Mouse (Mus musculus): ENCODE results near the gene Mapkapk3. TPM values are rescaled to one million over a fixed set of nuclear protein-coding genes. Genes with fewer than 3 reads are reported as not detected.
"Not testable (repeated sequence)": the region's sequence is repeated elsewhere in the genome, so short reads cannot be mapped to it uniquely, and the experiment has no call there.

The Mapkapk3 gene
- total RNA-seq, 2 experiments from 2014 or later = 28.2 to 31.2 TPM

- intact Hi-C loops (cut with DNase I) = loop anchor here (1.0 kb wide), 1 partner anchor 15 kb away; no protein-coding TSS in a partner anchor
- no peak for DNase-seq
Observed at GRCm38 (mm10) chr9:107308346-107309000, 18.8 kb upstream of the Mapkapk3 start.

- intact Hi-C loops (cut with DNase I) = loop anchor here (1.0 kb wide), 1 partner anchor 15 kb away; no protein-coding TSS in a partner anchor
- DNase-seq = peak; percentile 70 to 87
Observed at GRCm38 (mm10) chr9:107307886-107308285, 18.2 kb upstream of the Mapkapk3 start.

GRCm38 (mm10) chr9:107307099-107307872 is 17.6 kb upstream of the Mapkapk3 start:
- no peak for DNase-seq

GRCm38 (mm10) chr9:107306673-107307072 is 17.0 kb upstream of the Mapkapk3 start:
- DNase-seq; intact Hi-C loops (cut with DNase I): not testable (repeated sequence)

More at GRCm38 (mm10) chr9:107307099-107307872, 17.6 kb upstream of the Mapkapk3 start:
- intact Hi-C loops (cut with DNase I) = no loop called here

GRCm38 (mm10) chr9:107305601-107306542 is 16.2 kb upstream of the Mapkapk3 start:
- intact Hi-C loops (cut with DNase I) = no loop called here
- DNase-seq = no peak

- intact Hi-C loops (cut with DNase I) = no loop called here
- no peak for DNase-seq
Observed at GRCm38 (mm10) chr9:107305012-107305411, 15.3 kb upstream of the Mapkapk3 start.

- DNase-seq = no peak
- intact Hi-C loops (cut with DNase I) = no loop called here
Observed at GRCm38 (mm10) chr9:107304383-107304782, 14.7 kb upstream of the Mapkapk3 start.

GRCm38 (mm10) chr9:107303900-107304299 is 14.2 kb upstream of the Mapkapk3 start:
- no peak for DNase-seq
- intact Hi-C loops (cut with DNase I) = no loop called here

- intact Hi-C loops (cut with DNase I) = no loop called here
- DNase-seq = no peak
Observed at GRCm38 (mm10) chr9:107303121-107303820, 13.6 kb upstream of the Mapkapk3 start.

GRCm38 (mm10) chr9:107302592-107302991 is 12.9 kb upstream of the Mapkapk3 start:
- no peak for DNase-seq
- intact Hi-C loops (cut with DNase I) = no loop called here

GRCm38 (mm10) chr9:107301554-107302331 is 12.1 kb upstream of the Mapkapk3 start:
- intact Hi-C loops (cut with DNase I) = no loop called here
- no peak for DNase-seq

- intact Hi-C loops (cut with DNase I) = no loop called here
- DNase-seq = no peak
Observed at GRCm38 (mm10) chr9:107300224-107300973, 10.7 kb upstream of the Mapkapk3 start.

- intact Hi-C loops (cut with DNase I) = loop anchor here (5.0 kb wide), 1 partner anchor 213 kb away; no protein-coding TSS in a partner anchor
- no peak for DNase-seq
Observed at GRCm38 (mm10) chr9:107299783-107300182, 10.1 kb upstream of the Mapkapk3 start.

GRCm38 (mm10) chr9:107298876-107299275 is 9.2 kb upstream of the Mapkapk3 start:
- no peak for DNase-seq
- intact Hi-C loops (cut with DNase I) = loop anchor here (5.0 kb wide), 1 partner anchor 213 kb away; no protein-coding TSS in a partner anchor

- no peak for DNase-seq
- intact Hi-C loops (cut with DNase I) = loop anchor here (5.0 kb wide), 1 partner anchor 214 kb away; no protein-coding TSS in a partner anchor
Observed at GRCm38 (mm10) chr9:107298059-107298780, 8.5 kb upstream of the Mapkapk3 start.

- no peak for DNase-seq
- intact Hi-C loops (cut with DNase I) = loop anchor here (5.0 kb wide), 1 partner anchor 215 kb away; no protein-coding TSS in a partner anchor
Observed at GRCm38 (mm10) chr9:107297658-107298057, 8.0 kb upstream of the Mapkapk3 start.

- DNase-seq = no peak
- intact Hi-C loops (cut with DNase I) = loop anchor here (5.0 kb wide), 1 partner anchor 215 kb away; no protein-coding TSS in a partner anchor
Observed at GRCm38 (mm10) chr9:107297059-107297458, 7.4 kb upstream of the Mapkapk3 start.

Data from gastrocnemius, postnatal 36 days (tissue).